Mouse (Mus musculus): ENCODE measurements around the gene Thsd4. TPM values are rescaled to one million over a fixed set of nuclear protein-coding genes. Genes with fewer than 3 reads are reported as not detected.

The Thsd4 gene
- polyA plus RNA-seq, 1 experiment from 2014 or later = 3.4 TPM

DNA sequence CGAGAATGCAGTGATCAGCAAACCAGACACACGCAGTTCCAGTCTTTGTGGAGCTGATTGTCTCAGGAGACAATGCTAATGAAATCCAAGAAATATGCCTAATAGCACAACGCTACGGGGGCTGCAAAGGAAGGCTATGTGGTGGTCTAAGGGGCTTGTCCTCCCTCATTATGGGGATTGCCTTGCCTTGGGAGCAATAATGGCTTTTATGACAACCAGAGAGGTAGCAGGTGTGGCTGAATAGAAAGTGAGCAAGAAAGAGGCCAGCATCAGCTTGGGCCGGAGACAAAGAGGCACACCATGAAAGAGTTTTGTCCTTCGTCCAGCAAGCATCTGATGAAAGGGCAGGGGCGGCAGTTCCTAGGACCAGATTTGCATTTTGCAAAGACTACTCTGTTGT lies 372.9 kb downstream of the Thsd4 start:
- WGBS = 86% methylated on average over 7 of the region's 7 CpGs

DNA sequence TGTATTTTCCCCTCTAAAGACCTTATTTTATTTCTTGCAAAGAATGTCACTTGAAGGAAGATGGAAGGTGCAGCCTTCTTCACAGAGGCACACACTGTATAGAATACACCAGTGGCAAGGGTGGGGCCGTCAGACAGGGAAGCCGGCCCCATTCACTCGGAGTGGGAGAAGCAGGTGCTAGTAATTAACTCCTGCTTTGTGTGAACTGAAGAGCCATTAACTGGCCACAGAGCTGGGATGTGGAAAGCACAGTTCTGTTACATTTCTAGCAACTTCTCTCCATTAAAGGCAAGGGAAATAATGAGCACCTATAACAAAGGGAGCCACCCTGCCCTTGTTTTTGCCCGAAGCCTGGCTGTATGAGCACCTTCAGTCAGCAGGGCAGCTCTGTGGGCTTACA lies 374.4 kb downstream of the Thsd4 start:
- Histone ChIP-seq H3K36me3 (ENCODE audit: insufficient read depth, low read length) (no peaks in the 10 kb centered on the region), H3K27me3 (replicated peaks; ENCODE audit: insufficient read depth, low read length) (no peaks in the 10 kb centered on the region), H3K9me3 (ENCODE audit: low read length) (no peaks in the 10 kb centered on the region), H3K9ac (replicated peaks; ENCODE audit: low read depth) (no peak overlapping the region), H3K4me2 (replicated peaks; ENCODE audit: low read depth, low read length) (no peak overlapping the region), H3K4me1 (ENCODE audit: insufficient read depth, low read depth, low read length) (no peaks in the 10 kb centered on the region), H3K4me3 (ENCODE audit: low read depth, low read length) (no peak overlapping the region), H3K27ac (ENCODE audit: low read length) (no peak overlapping the region)
- no peak for TF ChIP-seq EP300 (IDR thresholded peaks at IDR 0.05)
- no peak for TF ChIP-seq CTCF (IDR thresholded peaks at IDR 0.05)
- ATAC-seq = no peak
- DNase-seq (ENCODE audit: low spot score) = no peak
- WGBS = 65% methylated on average over 4 of the region's 4 CpGs

More for the DNA sequence above, 372.9 kb downstream of the Thsd4 start:
- DNase-seq (ENCODE audit: low spot score) = no peak
- Histone ChIP-seq H3K4me1 (ENCODE audit: insufficient read depth, low read depth, low read length) (no peaks in the 10 kb centered on the region), H3K9me3 (ENCODE audit: low read length) (no peaks in the 10 kb centered on the region), H3K36me3 (ENCODE audit: insufficient read depth, low read length) (no peaks in the 10 kb centered on the region), H3K27me3 (replicated peaks; ENCODE audit: insufficient read depth, low read length) (no peaks in the 10 kb centered on the region), H3K4me3 (ENCODE audit: low read depth, low read length) (no peak overlapping the region), H3K9ac (replicated peaks; ENCODE audit: low read depth) (no peak overlapping the region), H3K4me2 (replicated peaks; ENCODE audit: low read depth, low read length) (no peak overlapping the region), H3K27ac (ENCODE audit: low read length) (no peak overlapping the region)
- ATAC-seq = no peak
- no peak for TF ChIP-seq EP300 (IDR thresholded peaks at IDR 0.05)
- no peak for TF ChIP-seq CTCF (IDR thresholded peaks at IDR 0.05)

DNA sequence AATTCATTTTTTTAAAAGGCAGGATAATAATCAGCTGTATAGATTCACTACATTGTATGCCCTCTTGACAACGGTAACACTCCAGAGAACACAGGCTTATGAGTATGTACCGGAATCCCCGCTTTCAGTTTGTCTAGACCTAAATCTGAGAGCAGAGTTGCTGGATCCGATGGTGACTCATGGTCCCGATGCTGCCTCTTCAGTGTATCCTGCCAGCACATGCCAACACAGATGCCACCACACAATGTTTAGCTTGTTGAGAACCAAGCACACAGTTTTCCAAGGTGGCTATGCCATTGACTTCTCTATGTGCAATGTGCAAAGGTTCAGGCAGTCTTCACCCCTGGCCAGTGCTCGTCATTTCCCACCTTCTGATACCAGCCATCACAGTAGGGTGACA lies 378.0 kb downstream of the Thsd4 start:
- no peak for DNase-seq (ENCODE audit: low spot score)
- WGBS = 94% methylated on average over 6 of the region's 6 CpGs
- Histone ChIP-seq H3K4me1 (ENCODE audit: insufficient read depth, low read depth, low read length) (no peaks in the 10 kb centered on the region), H3K27ac (ENCODE audit: low read length) (no peak overlapping the region), H3K4me3 (ENCODE audit: low read depth, low read length) (no peak overlapping the region), H3K36me3 (ENCODE audit: insufficient read depth, low read length) (no peaks in the 10 kb centered on the region), H3K9me3 (ENCODE audit: low read length) (no peaks in the 10 kb centered on the region), H3K27me3 (replicated peaks; ENCODE audit: insufficient read depth, low read length) (no peaks in the 10 kb centered on the region), H3K4me2 (replicated peaks; ENCODE audit: low read depth, low read length) (no peak overlapping the region), H3K9ac (replicated peaks; ENCODE audit: low read depth) (no peak overlapping the region)
- no peak for TF ChIP-seq EP300 (IDR thresholded peaks at IDR 0.05)
- no peak for TF ChIP-seq CTCF (IDR thresholded peaks at IDR 0.05)
- no peak for ATAC-seq

DNA sequence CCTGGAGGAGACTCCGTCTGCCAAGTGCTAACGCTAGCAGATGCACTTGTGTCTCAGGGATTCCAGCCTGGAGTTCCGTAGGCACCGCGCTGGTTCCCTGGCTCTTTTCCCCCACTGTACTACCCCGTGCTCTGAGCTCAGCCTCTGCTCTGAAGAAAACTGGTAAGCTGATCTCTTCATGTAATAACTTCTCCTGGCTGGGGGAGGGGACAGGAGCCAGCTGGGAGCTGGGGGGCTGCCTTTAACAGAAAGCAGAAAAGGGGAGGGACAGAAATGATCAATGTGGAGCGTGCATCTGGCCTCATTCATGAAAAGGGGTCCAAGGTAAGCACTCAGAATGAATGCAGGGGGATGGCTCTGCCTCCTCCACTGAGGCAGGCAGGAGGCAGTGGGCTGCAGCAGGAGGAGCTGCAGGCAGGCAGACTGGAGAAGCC lies 380.7 kb downstream of the Thsd4 start:
- 41% methylated on average over 7 of the region's 7 CpGs for WGBS
- no peak overlapping the region for H3K9ac ChIP-seq (replicated peaks; ENCODE audit: low read depth)
- H3K27ac ChIP-seq (ENCODE audit: low read length) = no peak overlapping the region

DNA sequence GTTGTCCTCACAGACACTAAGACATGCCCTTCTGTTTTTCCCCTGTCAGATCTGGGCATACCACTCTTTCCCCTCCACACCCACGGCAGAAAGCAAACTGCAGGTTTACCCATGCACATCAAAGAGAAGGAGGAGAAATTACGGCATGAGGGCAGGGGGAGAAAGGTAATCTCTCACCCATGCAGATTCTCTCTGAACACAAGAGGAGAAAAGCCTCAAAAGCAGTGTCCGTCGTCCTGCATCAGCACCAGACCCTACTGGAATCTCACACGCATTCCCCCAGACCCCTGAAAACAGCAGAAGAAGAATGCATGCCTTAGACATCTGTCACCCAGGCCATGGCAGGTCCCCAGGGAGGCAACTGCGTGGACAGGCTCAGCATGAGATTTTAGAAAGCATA lies 381.4 kb downstream of the Thsd4 start:
- H3K27ac ChIP-seq (ENCODE audit: low read length) = no peak overlapping the region
- no peak overlapping the region for H3K4me2 ChIP-seq (replicated peaks; ENCODE audit: low read depth, low read length)
- no peak for ATAC-seq
- TF ChIP-seq EP300 (IDR thresholded peaks at IDR 0.05) (no peak), CTCF (IDR thresholded peaks at IDR 0.05) (no peak)
- 56% methylated on average over 6 of the region's 6 CpGs for WGBS
- H3K9me3 ChIP-seq (ENCODE audit: low read length) = no peaks in the 10 kb centered on the region
- H3K4me1 ChIP-seq (ENCODE audit: insufficient read depth, low read depth, low read length) = no peaks in the 10 kb centered on the region
- no peaks in the 10 kb centered on the region for H3K36me3 ChIP-seq (ENCODE audit: insufficient read depth, low read length)
- DNase-seq (ENCODE audit: low spot score) = no peak
- H3K4me3 ChIP-seq (ENCODE audit: low read depth, low read length) = no peak overlapping the region
- no peak overlapping the region for H3K9ac ChIP-seq (replicated peaks; ENCODE audit: low read depth)
- no peaks in the 10 kb centered on the region for H3K27me3 ChIP-seq (replicated peaks; ENCODE audit: insufficient read depth, low read length)

More for the DNA sequence above, 380.7 kb downstream of the Thsd4 start:
- H3K27me3 ChIP-seq (replicated peaks; ENCODE audit: insufficient read depth, low read length) = no peaks in the 10 kb centered on the region
- H3K36me3 ChIP-seq (ENCODE audit: insufficient read depth, low read length) = no peaks in the 10 kb centered on the region
- no peak for DNase-seq (ENCODE audit: low spot score)
- H3K9me3 ChIP-seq (ENCODE audit: low read length) = no peaks in the 10 kb centered on the region
- no peak for ATAC-seq
- H3K4me3 ChIP-seq (ENCODE audit: low read depth, low read length) = no peak overlapping the region
- H3K4me1 ChIP-seq (ENCODE audit: insufficient read depth, low read depth, low read length) = no peaks in the 10 kb centered on the region
- no peak overlapping the region for H3K4me2 ChIP-seq (replicated peaks; ENCODE audit: low read depth, low read length)
- TF ChIP-seq CTCF (IDR thresholded peaks at IDR 0.05) (no peak), EP300 (IDR thresholded peaks at IDR 0.05) (no peak)

DNA sequence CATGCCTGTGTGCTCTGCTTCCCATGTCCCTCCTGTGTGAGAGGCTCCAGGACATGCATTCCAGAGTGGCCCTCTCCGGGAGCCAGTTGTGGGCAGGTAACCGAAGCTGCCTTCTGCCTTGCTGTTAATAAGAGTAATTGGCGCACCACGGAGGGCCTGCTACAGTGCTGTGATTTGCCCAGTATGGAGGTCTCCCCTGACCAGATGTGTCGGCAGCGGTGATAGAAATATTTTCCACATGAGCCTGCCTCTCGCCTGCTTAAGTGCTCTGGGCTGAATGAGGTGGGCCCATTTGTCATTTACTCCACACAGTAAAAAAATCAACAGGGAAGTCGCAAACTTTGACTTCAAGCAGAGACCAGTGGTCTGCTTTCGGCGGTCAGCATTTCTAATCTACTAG lies 382.4 kb downstream of the Thsd4 start:
- Histone ChIP-seq H3K4me1 (ENCODE audit: insufficient read depth, low read depth, low read length) (no peaks in the 10 kb centered on the region), H3K4me2 (replicated peaks; ENCODE audit: low read depth, low read length) (no peak overlapping the region), H3K4me3 (ENCODE audit: low read depth, low read length) (no peak overlapping the region), H3K27ac (ENCODE audit: low read length) (no peak overlapping the region), H3K27me3 (replicated peaks; ENCODE audit: insufficient read depth, low read length) (no peaks in the 10 kb centered on the region), H3K36me3 (ENCODE audit: insufficient read depth, low read length) (no peaks in the 10 kb centered on the region), H3K9ac (replicated peaks; ENCODE audit: low read depth) (no peak overlapping the region), H3K9me3 (ENCODE audit: low read length) (no peaks in the 10 kb centered on the region)
- no peak for ATAC-seq
- TF ChIP-seq CTCF (IDR thresholded peaks at IDR 0.05) (no peak), EP300 (IDR thresholded peaks at IDR 0.05) (no peak)
- no peak for DNase-seq (ENCODE audit: low spot score)
- 61% methylated on average over 10 of the region's 10 CpGs for WGBS
